ENCODE assay signal across 9 mouse cellular contexts in the genomic region with DNA sequence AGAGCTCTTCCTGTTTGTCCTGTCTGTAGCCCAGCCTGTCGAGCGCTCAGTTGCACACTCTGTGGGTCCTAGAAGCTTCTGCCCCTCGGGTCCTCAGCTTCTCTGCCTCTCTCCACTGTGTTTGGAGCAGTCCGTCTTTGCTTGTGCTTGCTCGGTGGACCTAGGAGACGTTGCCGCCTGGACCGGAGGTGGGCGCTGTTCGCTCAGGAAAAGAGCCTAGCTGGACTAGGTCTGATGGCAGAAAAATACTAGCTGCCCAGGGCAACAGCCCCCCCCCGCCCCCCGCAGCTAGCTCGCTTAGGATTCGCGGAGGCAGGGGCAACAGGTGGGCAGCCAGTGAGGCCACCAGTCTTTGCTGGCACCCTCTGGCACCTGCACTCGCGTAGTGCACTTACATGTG. TPM values are rescaled to one million over a fixed set of nuclear protein-coding genes. Genes with fewer than 3 reads are reported as not detected.
DNase-seq lines count a peak whose midpoint lies in the region; ATAC-seq and TF ChIP-seq lines count a peak whose summit lies in the region.
"Had no signal": no experiment of that assay in that cellular context is flagged by ENCODE, and none has a peak within 500 bp of the region (broad histone marks: within the 10 kb centered on the region; RNA-seq: fewer than 3 reads in every experiment).

No protein-coding gene starts in this region.

- no peak for DNase-seq in gastrocnemius, adult 2 months
- no peak for DNase-seq in gastrocnemius, adult 8-10 months (ENCODE audit: low spot score in 2 of 2)
- DNase-seq in cerebellum, postnatal 4 days (ENCODE audit: low spot score in 2 of 2): peak; percentile 75 to 88
- peak; percentile 57 to 83 for DNase-seq in kidney, postnatal 36 days
- no peak for DNase-seq in liver, adult 2 months (ENCODE audit: extremely low read depth, low read depth, low spot score)
- peak; percentile 83 for DNase-seq in right cerebral cortex, postnatal 25 days
- no peak for DNase-seq in lung, postnatal 25 days (ENCODE audit: low spot score)

- H3K9ac ChIP-seq in heart, embryonic 16.5 days (ENCODE audit: low read length): no peak overlapping the region
- H3K9ac ChIP-seq in liver, adult 2 months (ENCODE audit: low read depth, low read length): no peak overlapping the region

- no peak overlapping the region for H3K27ac ChIP-seq in gastrocnemius, adult 2 months
- no peak overlapping the region for H3K27ac ChIP-seq in heart, embryonic 16.5 days (ENCODE audit: low read length)
- no peak overlapping the region for H3K27ac ChIP-seq in liver, adult 2 months (replicated peaks; ENCODE audit: insufficient read depth, low read depth, low read length)

- peak overlapping the region; percentile 50 for H3K4me2 ChIP-seq in heart, embryonic 16.5 days (ENCODE audit: low read depth, low read length)

- ATAC-seq in heart, embryonic 16.5 days (replicated peaks; ENCODE audit: extremely low read depth, insufficient read depth, low FRiP score): no peak

- H3K27me3 ChIP-seq in heart, embryonic 16.5 days (ENCODE audit: control insufficient read depth, insufficient read depth, low read length): peaks cover 62% of the 10 kb centered on the region
- H3K27me3 ChIP-seq in liver, adult 2 months (ENCODE audit: control insufficient read depth, insufficient read depth, low read length): peaks cover 23% of the 10 kb centered on the region

- H3K79me2 ChIP-seq in liver, adult 2 months (ENCODE audit: control insufficient read depth, insufficient read depth, low read length): no peaks in the 10 kb centered on the region

- no peaks in the 10 kb centered on the region for H3K36me3 ChIP-seq in heart, embryonic 16.5 days (ENCODE audit: control insufficient read depth, insufficient read depth)
- no peaks in the 10 kb centered on the region for H3K36me3 ChIP-seq in liver, adult 2 months (ENCODE audit: control insufficient read depth, insufficient read depth, low read length)

- no peak overlapping the region for H3K4me3 ChIP-seq in gastrocnemius, adult 2 months
- H3K4me3 ChIP-seq in heart, embryonic 16.5 days (ENCODE audit: low read length): peak overlapping the region; percentile 25; the same call in 1 of the 2 replicates
- no peak overlapping the region for H3K4me3 ChIP-seq in liver, adult 2 months (ENCODE audit: insufficient read depth, low read depth, low read length)

- no peaks in the 10 kb centered on the region for H3K9me3 ChIP-seq in heart, embryonic 16.5 days (replicated peaks; ENCODE audit: control insufficient read depth, low read length)

- TF ChIP-seq CTCF in gastrocnemius, adult 2 months (IDR thresholded peaks at IDR 0.05): peak; percentile 38; the same call in 1 of the 2 replicates
- 0 out of 2 replicates have a peak, but pooled peaks have one; percentile 26 for TF ChIP-seq CTCF in liver, adult 2 months (IDR thresholded peaks at IDR 0.05; ENCODE audit: low read depth, low read length)

- H3K4me1 ChIP-seq in heart, embryonic 16.5 days (ENCODE audit: control insufficient read depth, insufficient read depth, low read length): peaks cover 14% of the 10 kb centered on the region; the same call in 1 of the 2 replicates
- H3K4me1 ChIP-seq in liver, adult 2 months (ENCODE audit: control insufficient read depth, insufficient read depth, low read length): no peaks in the 10 kb centered on the region

- TF ChIP-seq POLR2A in liver, adult 2 months (IDR thresholded peaks at IDR 0.05; ENCODE audit: extremely low read depth, insufficient read depth, low read length): no peak

- WGBS in heart, embryonic 16.5 days: 3% methylated on average over 17 of the region's 17 CpGs
- 6% methylated on average over 17 of the region's 17 CpGs for WGBS in liver, adult 2 months

- intact Hi-C loops in gastrocnemius, adult 2 months (cut with DNase I): no loop called here

RNA-seq across cellular contexts. Expression of gene Grid1, which starts 3.2 kb away (rescaled TPM):
- total RNA-seq in gastrocnemius, adult 2 months (2021): not detected
- total RNA-seq in gastrocnemius, adult 8-10 months (2022): not detected
- 0.26 and 0.36 TPM in 2 replicates for polyA plus RNA-seq in heart, embryonic 16.5 days (2015; fragmentation: Nextera tagmentation; extraction: Ambion mirVana)
- total RNA-seq in liver, adult 2 months (2014; rRNA removed): 0.55 and 0.74 TPM in 2 replicates
- 0.46 and 1.7 TPM in 2 replicates for polyA plus RNA-seq in liver, adult 2 months (2012; rRNA removed)
- polyA plus RNA-seq: small intestine, adult 2 months had no signal

Comparison
In these comparisons a context has a peak if more than half of its experiments do, and no peak if none do; other contexts are left out.
1. DNase-seq: peak in cerebellum, postnatal 4 days (2 of 2), kidney, postnatal 36 days (2 of 2) and right cerebral cortex, postnatal 25 days (single experiment); none in gastrocnemius, adult 2 months (single experiment), gastrocnemius, adult 8-10 months (0 of 2), liver, adult 2 months (single experiment) and lung, postnatal 25 days (single experiment).